Mouse (Mus musculus) right cerebral cortex, postnatal 10 days (tissue): ENCODE results near the gene Mrnip.

Experiments
- DNase-seq, 2 experiments: peaks; one replicate each; pipeline ENCODE4 v3.0.0; 2021; ENCODE audit warnings: low spot score in 2 of 2

Gene Mrnip

DNA sequence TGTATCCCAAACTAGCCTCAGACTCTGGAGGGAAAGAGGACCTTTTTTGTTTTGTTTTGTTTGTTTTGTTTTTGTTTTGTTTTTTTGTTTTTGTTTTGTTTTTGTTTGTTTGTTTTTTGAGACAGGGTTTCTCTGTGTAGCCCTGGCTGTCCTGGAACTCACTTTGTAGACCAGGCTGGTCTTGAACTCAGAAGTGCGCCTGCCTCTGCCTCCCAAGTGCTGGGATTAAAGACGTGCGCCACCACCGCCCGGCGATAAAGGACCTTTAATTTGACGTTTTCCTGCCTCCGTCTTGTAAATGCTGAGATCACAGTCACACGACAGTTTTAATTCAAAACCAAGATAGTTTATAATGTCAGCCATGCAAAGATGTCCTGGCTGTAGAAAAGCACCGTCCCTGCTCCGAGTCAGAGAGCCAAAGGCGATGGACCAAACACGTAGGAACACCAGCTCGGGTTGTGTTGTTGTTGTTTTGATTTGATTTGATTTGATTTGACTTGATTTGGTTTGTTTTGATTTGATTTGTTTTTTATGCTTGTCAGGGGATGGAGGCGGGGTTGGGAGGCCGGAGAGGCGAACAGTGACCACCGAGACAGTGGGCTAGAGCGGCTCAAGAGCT lies at the start of gene Mrnip:
Gene Mrnip (plus strand): TSS at position 334 of the 619 bp plus-strand sequence.
- DNase-seq = peak; percentile 33 to 51

DNA sequence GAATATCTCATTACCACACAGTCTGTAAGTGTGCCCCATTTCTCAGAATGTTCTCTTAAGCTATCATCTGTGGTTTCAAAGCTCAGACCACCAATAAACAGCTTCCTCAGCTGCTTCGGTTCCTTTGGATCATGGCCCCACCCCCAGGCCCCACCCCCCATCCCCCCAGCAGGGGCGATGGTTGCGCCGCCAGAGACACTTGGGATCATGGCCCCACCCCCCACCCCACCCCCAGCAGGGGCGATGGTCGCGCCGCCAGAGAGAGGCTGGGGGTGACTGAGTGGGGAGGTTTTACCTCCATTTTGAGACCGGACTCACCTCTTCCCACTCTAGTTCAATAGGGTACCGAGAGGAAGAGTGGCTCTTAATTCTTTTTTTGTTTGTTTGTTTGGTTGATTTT lies 46.5 kb upstream of the Mrnip start:
- no peak for DNase-seq

DNA sequence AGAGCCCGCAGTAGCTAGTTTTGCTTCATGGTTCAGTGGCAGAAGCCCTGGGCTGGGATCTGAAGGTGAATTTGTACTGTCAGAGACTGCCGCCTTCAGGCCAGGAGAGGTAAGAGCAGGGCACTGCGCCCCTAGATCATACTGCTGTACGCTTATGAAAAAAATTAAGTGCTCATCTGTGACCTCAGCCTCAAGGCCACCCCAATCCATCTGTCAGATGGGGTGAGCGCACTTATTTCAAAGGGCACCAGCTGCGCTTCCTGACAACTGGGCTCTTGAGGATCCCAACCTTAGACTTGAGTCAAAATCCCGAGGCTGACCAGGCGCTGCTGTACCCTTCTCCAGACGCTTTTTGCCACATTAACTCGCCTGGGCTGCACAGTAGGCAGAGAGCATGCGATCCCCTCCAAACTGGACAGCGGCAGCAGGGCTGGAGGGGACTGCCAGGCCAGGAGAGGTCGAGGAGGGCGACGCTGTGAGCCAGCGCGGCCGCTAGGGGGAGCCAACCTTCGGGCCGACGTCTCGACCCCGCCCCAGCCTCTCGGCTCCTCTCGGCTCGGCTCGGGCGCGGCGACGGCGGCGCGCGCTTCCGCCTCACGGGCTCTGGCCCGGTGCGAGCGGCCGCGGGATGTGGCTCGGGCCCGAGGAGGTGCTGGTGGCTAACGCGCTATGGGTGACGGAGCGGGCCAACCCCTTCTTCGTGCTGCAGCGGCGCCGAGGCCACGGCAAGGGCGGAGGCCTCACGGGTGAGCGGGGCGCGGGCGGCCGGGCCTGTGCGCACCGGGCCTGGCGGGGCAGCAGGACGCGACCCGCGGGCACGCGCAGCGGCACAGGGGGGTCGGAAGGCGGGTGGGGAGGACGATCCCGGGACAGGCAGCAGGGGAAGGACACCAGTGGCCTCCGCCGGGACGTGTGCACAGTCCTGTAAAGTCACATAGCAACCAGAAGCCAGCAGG lies 43.2 kb upstream of the Mrnip start, which contains the start of gene Tbc1d9b:
Gene Tbc1d9b (plus strand): TSS at position 586 of the 956 bp plus-strand sequence.
- peak; percentile 90 to 92 for DNase-seq

DNA sequence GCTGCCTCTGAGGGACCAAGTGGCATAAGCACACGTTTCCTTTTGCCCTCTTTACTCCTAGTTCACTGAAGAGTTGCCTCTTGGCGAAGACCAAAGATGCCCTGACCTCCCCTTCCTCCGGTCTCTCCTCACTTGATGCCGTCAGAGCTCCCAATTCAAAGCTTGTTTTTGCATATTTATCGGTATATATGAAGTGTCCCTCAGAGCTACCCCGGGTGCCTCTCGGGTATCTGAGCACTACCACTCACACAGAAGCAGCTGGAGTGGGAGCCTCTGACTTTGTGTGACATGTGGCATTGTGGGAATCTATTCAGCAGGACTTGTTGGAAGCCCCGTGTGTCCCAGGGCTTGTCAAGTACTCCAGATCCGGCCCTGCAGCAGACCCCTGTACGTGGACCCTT lies 42.4 kb upstream of the Mrnip start:
- DNase-seq = no peak

DNA sequence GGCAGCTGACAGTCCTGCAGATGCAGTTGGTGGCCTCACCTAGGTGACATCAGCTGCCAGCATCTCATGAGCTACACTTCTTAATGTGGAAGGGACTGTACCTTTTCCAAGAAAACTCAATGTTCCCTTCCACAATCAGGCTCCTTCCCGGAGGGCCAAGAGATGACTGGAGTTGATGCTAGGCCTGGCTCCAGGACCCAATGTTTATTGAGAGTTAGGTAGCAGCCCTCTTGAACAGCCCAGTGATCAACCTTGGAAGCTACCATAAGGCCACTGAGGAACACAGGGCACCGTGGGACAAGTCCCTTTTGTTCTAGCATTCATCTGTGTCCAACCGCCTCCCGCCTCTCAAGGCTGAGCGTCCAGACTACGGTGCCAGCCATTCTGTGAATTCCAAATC lies 42.0 kb upstream of the Mrnip start:
- DNase-seq = no peak

DNA sequence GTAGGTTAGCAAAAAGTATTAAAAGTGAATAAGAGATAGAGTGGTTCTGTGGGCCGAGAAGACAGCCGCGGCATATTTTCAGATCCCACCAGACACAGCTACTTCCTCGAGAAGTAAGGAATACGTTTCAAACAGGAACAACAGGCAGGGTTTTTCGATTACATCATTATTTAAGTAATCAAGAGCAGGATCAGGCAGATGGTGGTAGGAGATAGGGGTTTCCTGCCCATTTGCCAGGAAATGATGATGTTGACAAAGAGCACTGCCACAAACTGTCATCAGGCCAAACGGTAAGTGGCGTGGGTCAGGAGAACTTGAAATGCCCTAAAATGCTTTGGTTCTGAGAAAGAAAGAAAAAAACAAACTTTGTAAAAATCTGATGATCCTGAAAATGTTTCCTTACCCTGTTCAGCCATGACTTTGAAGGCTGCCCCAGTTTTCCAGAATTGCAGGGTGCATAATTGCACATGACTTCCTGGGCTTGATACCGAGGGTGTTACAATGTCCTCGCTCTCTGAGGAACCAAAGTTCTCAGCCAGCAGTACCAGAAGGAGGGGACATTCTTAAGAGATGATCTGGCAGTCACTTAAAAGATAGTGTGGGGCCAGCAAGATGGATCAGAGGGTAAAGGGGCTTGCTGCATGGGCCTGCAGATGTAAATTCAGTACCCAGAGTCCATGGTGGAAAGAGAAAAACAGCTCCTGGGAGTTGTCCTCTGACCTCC lies 39.9 kb upstream of the Mrnip start:
- no peak for DNase-seq

DNA sequence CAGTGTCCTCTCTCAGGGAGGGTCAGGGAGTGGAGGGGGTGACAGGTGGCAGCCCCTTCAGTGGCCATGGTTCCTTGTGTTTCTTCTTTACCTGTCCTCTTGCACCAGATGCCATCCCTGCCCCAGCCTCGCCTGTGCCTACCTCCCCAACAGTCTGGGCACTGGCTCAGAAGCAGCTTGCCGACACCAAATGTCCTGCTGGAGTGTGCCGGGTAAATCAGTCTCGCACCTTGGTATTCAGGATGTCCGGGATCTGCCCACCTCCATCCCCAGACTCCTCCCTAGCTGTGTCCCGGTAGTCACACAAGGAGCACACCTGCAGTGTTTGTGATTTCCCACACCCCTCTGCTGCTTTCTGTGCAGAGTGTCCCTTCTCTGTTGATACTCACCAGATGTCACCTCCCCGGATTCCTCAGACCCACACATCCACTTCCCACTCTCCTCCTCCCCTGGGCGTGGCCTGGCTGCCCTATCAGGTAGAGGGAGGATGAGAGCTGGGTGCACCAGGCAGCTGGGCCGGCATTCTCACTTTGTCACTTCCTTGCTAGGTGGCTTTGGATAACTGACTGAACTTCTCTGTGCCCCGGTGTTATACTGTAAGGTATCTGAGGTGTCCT lies 35.9 kb upstream of the Mrnip start:
- no peak for DNase-seq

DNA sequence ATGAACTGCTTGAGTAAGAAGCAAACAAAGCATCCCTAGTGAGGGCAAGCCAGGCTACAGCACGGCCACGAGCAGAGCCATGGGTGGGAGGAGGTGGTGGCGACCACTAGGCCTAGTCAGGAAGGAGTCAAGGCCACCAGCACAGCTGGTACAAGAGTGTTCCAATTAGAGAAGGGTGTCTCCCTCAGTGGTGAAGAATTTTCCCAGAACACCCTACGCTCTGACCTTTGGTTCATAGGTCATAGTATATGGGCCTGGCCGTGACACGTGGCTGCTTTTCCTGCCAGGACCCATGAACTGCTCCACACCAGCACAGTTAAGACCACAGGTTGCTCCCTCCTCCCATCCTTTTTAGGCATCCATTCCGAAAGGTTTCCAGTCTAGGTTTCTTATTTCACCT lies 34.7 kb upstream of the Mrnip start:
- DNase-seq = no peak

DNA sequence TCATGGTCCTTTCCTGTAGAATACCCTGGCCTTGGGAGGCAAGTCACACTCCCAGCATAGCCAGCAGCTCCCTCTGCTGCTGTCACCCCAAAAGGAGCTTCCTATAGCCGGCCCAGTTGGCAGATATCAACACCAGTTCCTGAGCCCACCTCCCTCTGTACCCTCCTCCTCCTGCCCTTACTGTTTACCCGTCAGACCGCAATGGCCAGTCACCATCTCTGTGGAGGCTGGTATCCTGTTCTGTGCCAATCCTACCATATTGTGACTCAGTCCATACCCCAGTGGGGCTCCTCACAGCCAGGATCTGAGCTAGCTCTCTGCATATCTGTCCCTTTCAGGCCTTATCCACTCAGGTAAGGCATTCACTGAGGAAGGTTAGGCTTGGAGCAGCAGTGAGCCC lies 28.7 kb upstream of the Mrnip start:
- no peak for DNase-seq

DNA sequence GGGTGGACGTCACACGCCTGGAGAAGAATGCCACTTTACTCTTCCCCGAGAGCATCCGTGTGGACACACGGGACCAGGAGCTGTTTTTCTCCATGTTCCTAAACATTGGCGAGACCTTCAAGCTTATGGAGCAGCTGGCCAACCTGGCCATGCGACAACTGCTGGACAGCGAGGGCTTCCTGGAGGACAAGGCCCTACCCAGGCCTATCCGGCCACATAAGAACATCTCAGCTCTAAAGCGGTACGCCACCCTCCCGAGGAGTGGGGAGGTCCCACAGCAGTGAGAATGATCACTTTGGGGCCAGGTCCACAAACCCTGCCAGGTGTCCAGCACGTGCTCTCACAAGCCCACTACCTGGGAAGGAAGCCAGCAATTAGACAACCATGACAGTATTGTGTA lies 28.1 kb upstream of the Mrnip start:
- no peak for DNase-seq

DNA sequence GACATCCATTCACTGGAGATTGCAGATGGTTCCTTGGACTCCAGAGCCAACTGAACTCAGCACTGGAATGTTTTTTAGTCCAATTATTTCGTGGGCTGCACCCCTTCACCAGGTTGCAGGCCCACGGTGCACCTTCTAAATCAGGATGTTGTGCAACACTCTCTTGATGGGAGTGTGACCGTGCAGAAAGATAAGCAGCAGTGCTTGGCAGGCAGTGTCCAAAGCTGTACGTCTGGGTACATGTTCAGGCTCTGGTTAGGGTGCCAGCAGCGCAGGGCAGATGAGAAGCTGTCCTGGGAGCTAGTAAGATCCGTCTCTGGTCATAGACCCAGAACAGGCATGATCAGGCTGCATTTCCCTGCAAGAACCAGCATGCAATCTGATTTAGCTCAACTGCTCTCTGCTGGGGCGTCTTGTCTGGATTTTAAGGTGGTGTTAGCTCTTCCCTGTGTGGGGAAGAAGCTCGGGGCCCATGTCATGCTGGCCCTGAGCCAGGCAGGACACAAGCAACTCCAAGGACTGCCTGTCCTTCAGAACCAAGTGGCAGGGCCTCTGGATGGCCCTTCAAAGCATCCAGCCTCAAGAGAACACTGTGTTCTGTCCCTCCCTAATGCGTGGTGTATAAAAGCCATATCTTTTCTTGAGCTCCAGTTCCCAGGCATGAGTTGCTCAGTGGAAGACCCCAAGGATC lies 26.8 kb upstream of the Mrnip start:
- no peak for DNase-seq

DNA sequence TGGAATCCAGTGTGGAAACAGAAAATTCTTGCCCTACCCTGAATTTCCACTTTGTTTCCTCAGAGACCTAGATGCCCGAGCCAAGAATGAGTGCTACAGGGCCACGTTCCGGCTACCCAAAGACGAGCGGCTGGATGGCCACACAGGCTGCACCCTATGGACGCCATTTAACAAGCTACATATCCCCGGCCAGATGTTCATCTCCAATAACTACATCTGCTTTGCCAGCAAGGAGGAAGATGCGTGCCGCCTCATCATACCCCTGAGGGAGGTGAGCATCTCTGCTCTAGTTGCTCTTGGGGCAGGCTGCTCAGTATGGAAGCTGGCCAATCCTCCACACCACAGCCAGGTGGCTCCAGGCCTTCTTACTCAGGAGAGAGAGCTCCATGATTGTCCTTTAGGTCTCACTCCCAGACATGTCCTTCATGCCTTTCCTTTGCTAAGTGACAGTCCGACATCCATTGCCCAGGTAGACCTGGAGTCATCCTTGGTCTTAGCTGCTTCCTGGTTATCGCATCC lies 26.2 kb upstream of the Mrnip start:
- DNase-seq = no peak

DNA sequence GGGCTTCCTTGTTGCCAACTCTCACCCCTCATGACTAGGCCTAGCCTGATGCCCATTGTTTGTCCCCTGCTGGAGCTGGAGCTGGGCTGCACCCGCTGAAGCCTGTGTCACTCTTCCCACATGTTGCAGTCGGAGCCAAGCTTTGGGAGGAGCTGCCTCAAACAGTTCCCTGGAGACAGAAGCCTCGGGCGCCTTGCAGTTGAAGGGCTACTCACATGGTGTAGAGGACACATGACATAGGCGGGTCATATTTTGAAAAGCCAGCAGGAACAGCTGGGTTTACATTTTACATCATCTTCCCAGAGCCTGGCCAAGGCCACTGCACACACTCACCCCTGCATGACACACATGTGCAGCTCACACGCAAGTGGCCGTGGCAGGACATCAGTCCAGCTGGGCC lies 25.0 kb upstream of the Mrnip start:
- DNase-seq = no peak

DNA sequence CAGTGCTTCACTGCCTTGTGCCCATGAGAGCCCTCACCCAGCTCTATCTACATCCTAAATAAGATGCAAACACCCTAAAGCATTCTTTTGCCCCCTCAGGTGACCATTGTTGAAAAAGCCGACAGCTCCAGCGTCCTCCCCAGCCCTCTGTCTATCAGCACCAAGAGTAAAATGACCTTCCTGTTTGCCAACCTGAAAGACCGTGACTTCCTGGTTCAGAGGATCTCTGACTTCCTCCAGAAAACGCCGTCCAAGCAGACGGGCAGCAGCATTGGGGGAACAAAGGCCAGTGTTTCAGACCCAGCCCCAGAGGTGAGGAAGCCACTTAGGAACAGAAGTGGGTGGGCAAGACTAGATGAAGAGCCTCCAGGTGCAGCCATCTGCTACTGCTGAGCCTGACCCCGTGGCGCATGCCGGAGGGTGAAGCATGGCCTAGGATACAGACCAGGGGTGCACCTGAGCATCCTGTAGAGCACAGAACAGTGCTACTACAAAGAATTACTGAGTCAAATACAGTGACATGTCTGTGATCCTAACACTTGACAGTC lies 24.6 kb upstream of the Mrnip start:
- DNase-seq = no peak

DNA sequence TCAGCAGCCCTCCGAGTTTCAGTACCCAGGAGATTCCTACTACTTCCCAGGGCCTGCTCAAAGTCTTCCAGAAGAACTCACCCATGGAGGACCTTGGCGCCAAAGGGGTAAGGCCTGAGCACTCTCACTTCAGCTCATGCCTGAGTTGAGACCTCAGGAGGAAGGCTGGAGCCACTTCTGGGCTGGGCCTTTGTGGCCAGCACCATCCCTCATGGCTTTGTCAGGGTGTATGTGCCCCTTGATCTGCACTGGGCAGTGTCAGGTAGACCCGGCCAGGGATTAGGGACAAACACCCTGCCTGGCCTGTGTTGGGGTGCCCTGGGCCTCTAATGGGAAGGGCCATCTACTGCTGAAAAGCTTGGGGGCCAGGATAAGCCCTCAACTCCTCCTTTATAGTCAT lies 22.9 kb upstream of the Mrnip start:
- DNase-seq = no peak

DNA sequence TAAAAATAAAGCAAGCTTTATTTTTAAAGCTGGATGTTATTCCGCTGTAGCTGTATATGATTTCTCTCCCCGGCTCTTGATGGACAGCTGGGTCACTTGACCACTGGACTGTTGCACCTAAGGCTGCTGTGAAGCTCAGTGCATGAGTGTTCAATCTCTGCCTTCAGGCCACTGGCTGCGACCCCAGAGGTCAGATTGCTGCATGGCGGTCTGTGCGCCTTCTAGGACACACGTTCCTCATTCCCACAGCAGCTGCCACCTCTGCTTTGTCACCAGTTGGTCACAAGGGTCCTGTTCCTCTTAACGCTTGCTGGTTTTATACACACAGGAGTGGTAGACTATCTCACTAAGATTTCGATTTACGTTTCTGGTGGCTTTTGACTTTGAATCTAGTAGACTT lies 20.1 kb upstream of the Mrnip start:
- DNase-seq = no peak

DNA sequence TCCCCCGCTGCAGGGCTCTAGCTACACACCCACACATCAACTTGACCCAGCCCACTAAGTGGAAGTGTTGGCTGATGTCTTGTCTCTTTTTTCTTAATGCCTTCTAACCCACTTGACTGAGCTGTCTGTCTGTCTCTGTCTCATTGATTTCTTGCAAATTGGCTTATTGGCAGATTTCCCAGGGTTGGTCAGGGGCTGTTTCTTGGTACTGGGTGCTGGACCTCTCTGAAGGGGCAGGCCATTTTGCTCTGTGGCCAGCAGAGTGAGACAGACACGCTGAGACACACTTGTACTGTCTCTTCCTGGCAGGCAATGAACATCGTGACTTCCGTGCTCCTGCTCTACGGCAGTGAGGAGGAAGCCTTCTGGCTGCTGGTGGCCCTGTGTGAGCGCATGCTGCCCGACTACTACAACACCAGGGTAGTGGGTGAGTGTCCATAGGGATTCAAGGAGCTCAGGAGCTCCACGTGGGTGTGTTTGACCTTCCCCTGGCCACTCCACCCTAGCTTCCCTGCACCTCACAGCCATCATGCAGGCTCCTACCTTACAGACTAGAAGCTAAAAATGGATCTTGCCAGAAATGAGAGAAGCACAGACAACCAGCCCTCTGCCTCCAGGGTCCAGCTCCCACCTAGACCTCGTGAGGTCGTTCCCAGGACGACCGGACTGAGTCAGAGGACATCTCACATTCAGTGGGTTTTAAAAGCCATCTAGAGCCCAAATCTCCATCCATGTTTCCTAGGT lies 19.3 kb upstream of the Mrnip start:
- DNase-seq = no peak

DNA sequence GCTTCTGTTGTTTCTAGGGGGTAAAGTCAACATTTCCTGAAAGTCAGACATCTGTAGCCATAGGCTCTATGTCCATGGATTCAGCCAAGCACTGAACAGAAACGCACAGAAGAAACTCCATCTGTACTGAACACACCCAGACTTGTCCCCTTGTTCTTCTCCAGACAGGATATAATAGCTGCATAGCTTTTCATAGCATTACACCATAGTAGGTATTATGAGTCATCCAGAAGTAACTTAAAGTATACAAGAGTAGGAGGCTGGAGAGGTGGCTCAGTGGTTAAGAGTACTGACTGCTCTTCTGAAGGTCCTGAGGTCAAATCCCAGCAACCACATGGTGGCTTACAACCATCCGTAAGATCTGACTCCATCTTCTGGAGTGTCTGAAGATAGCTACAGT lies 18.5 kb upstream of the Mrnip start:
- DNase-seq = no peak

DNA sequence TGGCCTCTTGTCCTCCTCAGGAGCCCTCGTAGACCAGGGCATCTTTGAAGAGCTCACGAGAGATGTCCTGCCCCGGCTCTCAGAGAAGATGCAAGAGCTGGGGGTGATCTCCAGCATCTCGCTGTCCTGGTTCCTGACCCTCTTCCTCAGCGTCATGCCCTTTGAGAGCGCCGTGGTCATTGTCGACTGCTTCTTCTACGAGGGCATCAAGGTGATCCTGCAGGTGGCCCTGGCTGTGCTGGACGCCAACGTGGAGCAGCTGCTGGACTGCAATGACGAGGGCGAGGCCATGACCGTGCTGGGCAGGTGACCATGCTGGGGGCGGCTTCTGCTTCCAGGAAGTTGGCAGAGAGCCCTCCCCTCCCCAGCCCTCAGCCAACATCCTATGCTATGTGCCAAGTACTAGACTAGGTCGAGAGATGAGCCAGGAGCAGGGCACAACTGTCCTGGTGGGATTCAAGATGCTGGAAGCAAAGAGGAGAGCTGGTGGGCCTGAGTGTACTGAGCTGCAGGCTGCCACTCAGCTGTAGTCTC lies 17.5 kb upstream of the Mrnip start:
- DNase-seq = no peak

DNA sequence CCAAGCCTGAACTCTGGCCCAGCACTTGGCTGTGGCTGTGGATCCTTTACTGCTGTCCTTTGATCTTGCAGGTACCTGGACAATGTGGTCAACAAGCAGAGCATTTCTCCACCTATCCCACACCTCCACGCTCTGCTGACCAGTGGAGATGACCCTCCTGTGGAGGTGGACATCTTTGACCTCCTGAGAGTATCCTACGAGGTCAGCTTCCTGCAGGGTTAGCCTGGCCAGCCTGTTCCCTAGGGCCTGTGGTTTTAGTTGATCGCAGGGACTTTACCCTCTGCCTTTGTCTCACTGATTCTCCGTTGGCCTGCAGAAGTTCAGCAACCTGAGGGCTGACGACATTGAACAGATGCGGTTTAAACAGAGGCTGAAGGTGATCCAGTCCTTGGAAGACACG lies 15.9 kb upstream of the Mrnip start:
- no peak for DNase-seq
